Mouse (Mus musculus): ENCODE measurements around the gene Csad. TPM values are rescaled to one million over a fixed set of nuclear protein-coding genes. Genes with fewer than 3 reads are reported as not detected.

Csad gene
- polyA plus RNA-seq, 1 experiment: 241 TPM

- DNase-seq (ENCODE audit: low read depth): no peak
Observed at GRCm38 (mm10) chr15:102133314-102133713, 71.2 kb downstream of the Csad start.

Other genes starting within 250 kb of the Csad start
- gene Krt8, start 200.2 kb downstream of the Csad start, polyA plus RNA-seq (2012; rRNA removed): 186 and 255 TPM in 2 replicates
- gene Krt18, start 176.5 kb downstream of the Csad start, polyA plus RNA-seq (2012; rRNA removed): 184 and 254 TPM in 2 replicates
- 72.3 and 133 TPM in 2 replicates for gene Eif4b, start 131.0 kb downstream of the Csad start, polyA plus RNA-seq (2012; rRNA removed)
- 92.6 and 151 TPM in 2 replicates for gene Tns2, start 104.3 kb downstream of the Csad start, polyA plus RNA-seq (2012; rRNA removed)
- 60.3 and 67.4 TPM in 2 replicates for gene Spryd3, start 68.5 kb downstream of the Csad start, polyA plus RNA-seq (2012; rRNA removed)
- gene Igfbp6, start 60.4 kb downstream of the Csad start, polyA plus RNA-seq (2012; rRNA removed): 136 and 152 TPM in 2 replicates
- gene Soat2, start 54.2 kb downstream of the Csad start, polyA plus RNA-seq (2012; rRNA removed): 0.69 and 1.1 TPM in 2 replicates
- 42.2 and 42.7 TPM in 2 replicates for gene Zfp740, start 1.5 kb downstream of the Csad start, polyA plus RNA-seq (2012; rRNA removed)
- 4.6 and 5.6 TPM in 2 replicates for gene Itgb7, start 27.2 kb upstream of the Csad start, polyA plus RNA-seq (2012; rRNA removed)
- gene Rarg, start 52.8 kb upstream of the Csad start, polyA plus RNA-seq (2012; rRNA removed): 35.1 and 37.8 TPM in 2 replicates
- 0.25 and 0.27 TPM in 2 replicates for gene Gm9918, start 65.8 kb upstream of the Csad start, polyA plus RNA-seq (2012; rRNA removed)
- gene Mfsd5, start 74.7 kb upstream of the Csad start, polyA plus RNA-seq (2012; rRNA removed): 66.9 and 89.6 TPM in 2 replicates
- 2.9 and 7.1 TPM in 2 replicates for gene Espl1, start 91.5 kb upstream of the Csad start, polyA plus RNA-seq (2012; rRNA removed)
- gene Pfdn5, start 121.4 kb upstream of the Csad start, polyA plus RNA-seq (2012; rRNA removed): 179 and 237 TPM in 2 replicates
- gene Myg1, start 127.0 kb upstream of the Csad start, polyA plus RNA-seq (2012; rRNA removed): 52.7 and 56.4 TPM in 2 replicates
- 21.5 and 27.0 TPM in 2 replicates for gene Aaas, start 146.0 kb upstream of the Csad start, polyA plus RNA-seq (2012; rRNA removed)
- gene Sp7, start 162.5 kb upstream of the Csad start, polyA plus RNA-seq (2012; rRNA removed): 0.12 and 0.18 TPM in 2 replicates
- 17.5 and 19.9 TPM in 2 replicates for gene Sp1, start 201.4 kb upstream of the Csad start, polyA plus RNA-seq (2012; rRNA removed)
- 5.5 and 7.0 TPM in 2 replicates for gene Amhr2, start 240.6 kb upstream of the Csad start, polyA plus RNA-seq (2012; rRNA removed)

Measured in gonadal fat pad, adult 2 months (tissue).